Mouse (Mus musculus): Measurements from ENCODE around the gene Htra2. TPM values are rescaled to one million over a fixed set of nuclear protein-coding genes. Genes with fewer than 3 reads are reported as not detected.

The Htra2 gene
- polyA plus RNA-seq, 1 experiment from 2014 or later: 76.6 TPM

DNA sequence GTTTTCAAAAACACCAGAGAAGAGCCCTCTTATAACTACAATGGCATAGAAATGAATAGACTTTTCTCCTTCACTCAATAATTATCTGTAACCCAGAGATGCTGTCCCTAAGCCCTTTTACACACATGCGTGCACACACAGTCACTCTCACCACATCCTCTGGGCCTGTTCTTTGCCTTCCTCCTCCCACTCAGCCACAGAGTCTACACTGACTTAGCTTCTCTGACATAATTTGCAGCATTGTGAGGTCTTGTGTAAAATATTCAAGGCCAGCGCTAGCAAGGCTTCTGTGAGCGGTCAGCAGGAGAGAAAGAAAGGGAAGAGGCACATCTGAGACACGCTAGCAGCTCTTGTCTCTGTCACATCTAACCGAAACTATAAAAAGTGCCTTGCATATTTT is 41.6 kb downstream of the Htra2 start:
- Histone ChIP-seq H3K27me3 (no peaks in the 10 kb centered on the region), H3K4me2 (no peak overlapping the region)
- no peak for ATAC-seq (ENCODE audit: borderline replicate concordance, extremely low read depth, low FRiP score, low TSS enrichment)

DNA sequence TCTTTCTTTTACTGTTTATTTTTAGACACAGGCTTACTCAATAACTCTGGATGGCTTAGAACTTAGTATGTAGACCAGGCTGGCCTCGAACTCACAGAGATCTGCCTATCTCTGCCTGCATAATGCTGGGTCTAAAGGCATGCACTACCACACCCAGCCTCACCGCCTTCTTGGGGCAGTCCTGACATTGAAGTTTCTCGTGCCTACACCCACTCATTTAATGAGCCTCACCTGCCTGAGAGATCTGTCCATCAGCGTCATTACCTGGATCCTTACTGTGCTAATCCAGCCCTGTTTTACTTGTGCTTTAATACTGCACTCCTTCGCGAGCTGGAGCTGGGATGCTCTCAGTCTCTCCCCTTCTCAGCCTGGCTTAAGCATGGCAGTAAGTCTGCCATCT is 43.3 kb downstream of the Htra2 start:
- Histone ChIP-seq H3K36me3 (no peaks in the 10 kb centered on the region), H3K27me3 (no peaks in the 10 kb centered on the region), H3K4me1 (0 out of 2 replicates have a peak, but pooled peaks cover 5% of the 10 kb centered on the region), H3K4me2 (no peak overlapping the region), H3K9ac (no peak overlapping the region), H3K9me3 (no peaks in the 10 kb centered on the region), H3K27ac (no peak overlapping the region), H3K4me3 (no peak overlapping the region)
- ATAC-seq (ENCODE audit: borderline replicate concordance, extremely low read depth, low FRiP score, low TSS enrichment): no peak
- WGBS: 75% methylated on average over 6 of the region's 6 CpGs

More for the DNA sequence above, 41.6 kb downstream of the Htra2 start:
- Histone ChIP-seq H3K27ac (no peak overlapping the region), H3K9ac (no peak overlapping the region), H3K4me3 (no peak overlapping the region), H3K4me1 (0 out of 2 replicates have a peak, but pooled peaks cover 5% of the 10 kb centered on the region), H3K36me3 (no peaks in the 10 kb centered on the region), H3K9me3 (no peaks in the 10 kb centered on the region)
- 81% methylated on average over 5 of the region's 5 CpGs for WGBS

- Histone ChIP-seq H3K27me3 (no peaks in the 10 kb centered on the region), H3K4me2 (no peak overlapping the region), H3K4me3 (no peak overlapping the region), H3K9me3 (no peaks in the 10 kb centered on the region), H3K27ac (no peak overlapping the region), H3K4me1 (0 out of 2 replicates have a peak, but pooled peaks cover 5% of the 10 kb centered on the region), H3K9ac (no peak overlapping the region), H3K36me3 (no peaks in the 10 kb centered on the region)
- ATAC-seq (ENCODE audit: borderline replicate concordance, extremely low read depth, low FRiP score, low TSS enrichment): no peak
- WGBS: 80% methylated on average over 7 of the region's 7 CpGs
Measured at GRCm38 (mm10) chr6:83011255-83011654, 43.8 kb downstream of the Htra2 start.

DNA sequence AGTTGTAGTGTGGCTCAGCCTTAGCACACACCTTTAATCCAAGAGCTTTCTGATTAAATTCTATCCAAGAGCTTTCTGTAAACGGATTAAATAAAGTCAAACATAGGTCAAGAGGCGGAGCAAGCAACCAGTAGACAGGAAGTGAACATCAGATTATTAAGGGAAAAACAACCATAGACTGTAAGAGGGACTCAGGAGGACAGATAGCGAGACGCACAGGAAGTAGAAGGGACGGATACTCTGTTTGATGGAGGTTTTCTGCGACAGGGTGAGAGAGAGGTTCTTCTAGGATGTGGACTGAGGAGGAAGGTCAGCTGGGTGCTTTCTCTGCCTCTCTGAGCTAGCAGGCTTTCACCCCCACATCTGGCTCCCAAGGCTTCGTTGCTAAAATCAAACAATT is 45.1 kb downstream of the Htra2 start:
- no peak overlapping the region for H3K27ac ChIP-seq
- no peaks in the 10 kb centered on the region for H3K36me3 ChIP-seq
- H3K4me3 ChIP-seq: no peak overlapping the region
- ATAC-seq (ENCODE audit: borderline replicate concordance, extremely low read depth, low FRiP score, low TSS enrichment): no peak
- no peak overlapping the region for H3K9ac ChIP-seq
- H3K27me3 ChIP-seq: no peaks in the 10 kb centered on the region
- H3K4me2 ChIP-seq: no peak overlapping the region
- H3K4me1 ChIP-seq: 0 out of 2 replicates have a peak, but pooled peaks cover 5% of the 10 kb centered on the region
- 28% methylated on average over 7 of the region's 7 CpGs for WGBS
- H3K9me3 ChIP-seq: no peaks in the 10 kb centered on the region

GRCm38 (mm10) chr6:83008659-83009058 is 46.4 kb downstream of the Htra2 start:
- Histone ChIP-seq H3K9me3 (no peaks in the 10 kb centered on the region), H3K4me3 (no peak overlapping the region), H3K4me1 (peaks cover 10% of the 10 kb centered on the region; the same call in 1 of the 2 replicates), H3K27ac (no peak overlapping the region), H3K27me3 (no peaks in the 10 kb centered on the region), H3K9ac (no peak overlapping the region), H3K36me3 (no peaks in the 10 kb centered on the region), H3K4me2 (no peak overlapping the region)
- WGBS: 37% methylated on average over 3 of the region's 3 CpGs
- ATAC-seq (ENCODE audit: borderline replicate concordance, extremely low read depth, low FRiP score, low TSS enrichment): no peak

DNA sequence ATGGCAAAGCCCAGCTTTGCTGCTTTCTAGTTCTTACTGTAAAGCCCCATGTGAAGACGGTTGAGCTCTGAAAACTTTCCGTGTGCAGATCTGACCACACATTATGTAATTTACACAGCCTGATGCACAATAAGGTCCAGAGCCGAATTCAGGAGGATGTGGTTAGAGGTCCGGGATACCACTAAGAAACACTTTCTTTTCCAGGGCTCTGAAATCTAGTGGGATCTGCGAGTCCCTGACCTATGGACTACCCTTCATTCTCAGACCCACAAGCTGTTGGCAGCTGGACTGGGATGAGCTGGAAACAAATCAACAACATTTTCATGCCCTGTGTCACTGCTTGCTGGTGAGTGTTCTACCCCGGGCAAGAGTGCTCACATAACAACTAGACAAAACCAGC is 49.0 kb downstream of the Htra2 start:
- no peak overlapping the region for H3K4me2 ChIP-seq
- no peaks in the 10 kb centered on the region for H3K36me3 ChIP-seq
- no peak overlapping the region for H3K27ac ChIP-seq
- ATAC-seq (ENCODE audit: borderline replicate concordance, extremely low read depth, low FRiP score, low TSS enrichment): no peak
- no peak overlapping the region for H3K9ac ChIP-seq
- no peaks in the 10 kb centered on the region for H3K27me3 ChIP-seq
- no peaks in the 10 kb centered on the region for H3K9me3 ChIP-seq
- peaks cover 10% of the 10 kb centered on the region; the same call in 1 of the 2 replicates for H3K4me1 ChIP-seq
- H3K4me3 ChIP-seq: no peak overlapping the region
- WGBS: 85% methylated on average over 6 of the region's 6 CpGs

DNA sequence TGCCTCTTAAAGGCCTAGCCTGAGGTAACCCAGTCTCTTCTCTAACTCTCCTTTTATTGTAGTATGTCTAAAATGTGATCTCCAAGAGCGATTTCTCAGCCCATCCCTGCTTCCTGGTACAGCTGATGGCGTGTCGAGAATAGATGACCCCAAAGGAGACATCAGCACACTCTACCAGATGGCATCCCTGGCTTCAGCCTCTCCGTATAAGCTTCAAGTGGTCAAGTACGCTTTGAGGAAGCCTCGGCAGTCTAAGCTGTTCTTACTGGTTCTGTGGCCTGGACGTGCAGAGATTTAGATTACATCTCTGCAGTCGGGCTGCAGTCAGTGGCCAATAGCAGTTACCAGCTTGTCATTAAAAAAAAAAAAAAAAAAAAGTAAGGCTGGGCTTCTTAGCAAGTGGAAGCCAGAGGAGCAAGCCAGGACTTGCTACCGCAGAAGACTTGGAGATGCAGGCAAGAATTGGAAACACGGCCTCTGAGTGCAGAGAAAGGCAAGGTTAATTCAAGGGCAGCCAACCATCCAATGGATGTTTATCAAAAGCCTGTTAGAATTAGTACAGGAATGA is 49.5 kb downstream of the Htra2 start:
- H3K4me2 ChIP-seq: no peak overlapping the region
- peaks cover 10% of the 10 kb centered on the region; the same call in 1 of the 2 replicates for H3K4me1 ChIP-seq
- 73% methylated on average over 10 of the region's 10 CpGs for WGBS
- no peak overlapping the region for H3K4me3 ChIP-seq
- no peaks in the 10 kb centered on the region for H3K36me3 ChIP-seq
- H3K27ac ChIP-seq: no peak overlapping the region
- H3K27me3 ChIP-seq: no peaks in the 10 kb centered on the region
- H3K9me3 ChIP-seq: no peaks in the 10 kb centered on the region
- no peak for ATAC-seq (ENCODE audit: borderline replicate concordance, extremely low read depth, low FRiP score, low TSS enrichment)
- no peak overlapping the region for H3K9ac ChIP-seq

DNA sequence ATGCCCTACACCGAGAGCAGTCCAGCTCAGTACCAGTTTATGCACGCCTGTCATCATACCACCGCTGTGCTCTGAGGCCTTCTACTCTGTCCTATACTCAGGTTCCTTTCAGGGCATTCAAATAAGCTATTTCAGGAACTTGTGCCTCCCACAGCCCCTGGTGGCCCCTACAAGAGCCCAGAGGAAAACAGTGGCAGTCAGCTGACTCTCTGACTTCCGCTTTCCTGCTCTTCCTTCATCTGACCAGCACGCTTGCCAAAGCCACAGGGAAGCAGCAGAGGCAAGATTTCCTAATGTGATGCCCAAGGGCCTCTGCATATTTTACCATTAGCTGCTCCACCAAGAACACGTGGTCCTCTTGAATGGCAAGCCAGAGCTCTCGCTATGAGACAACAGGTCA is 50.2 kb downstream of the Htra2 start:
- no peaks in the 10 kb centered on the region for H3K36me3 ChIP-seq
- no peaks in the 10 kb centered on the region for H3K9me3 ChIP-seq
- ATAC-seq (ENCODE audit: borderline replicate concordance, extremely low read depth, low FRiP score, low TSS enrichment): no peak; the same call in 1 of the 2 replicates
- H3K4me2 ChIP-seq: no peak overlapping the region
- peaks cover 5% of the 10 kb centered on the region; the same call in 1 of the 2 replicates for H3K4me1 ChIP-seq
- WGBS: 45% methylated on average over 7 of the region's 7 CpGs
- no peaks in the 10 kb centered on the region for H3K27me3 ChIP-seq
- H3K27ac ChIP-seq: no peak overlapping the region
- no peak overlapping the region for H3K4me3 ChIP-seq
- H3K9ac ChIP-seq: no peak overlapping the region

DNA sequence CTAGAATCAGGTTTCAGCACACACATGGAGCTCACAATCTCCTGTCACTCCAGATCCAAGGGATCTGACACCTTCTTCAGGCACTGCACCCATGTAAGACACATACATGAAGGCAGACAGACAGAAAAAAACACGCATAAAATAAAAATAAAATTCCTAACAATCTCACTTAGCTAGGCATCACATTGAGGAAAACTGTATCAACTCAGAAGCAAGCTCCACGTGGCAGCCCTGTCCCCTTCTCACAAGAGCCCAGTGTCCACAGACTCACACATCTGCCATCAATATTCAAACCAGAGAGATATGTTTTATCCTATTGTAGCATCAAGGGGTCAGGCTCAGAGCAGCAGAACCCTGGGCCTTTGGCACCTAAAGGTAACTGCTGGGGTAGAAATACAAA is 50.8 kb downstream of the Htra2 start:
- no peak overlapping the region for H3K9ac ChIP-seq
- 57% methylated on average over 2 of the region's 2 CpGs for WGBS
- no peak for ATAC-seq (ENCODE audit: borderline replicate concordance, extremely low read depth, low FRiP score, low TSS enrichment)
- H3K4me1 ChIP-seq: peaks cover 5% of the 10 kb centered on the region; the same call in 1 of the 2 replicates
- H3K27me3 ChIP-seq: no peaks in the 10 kb centered on the region
- H3K9me3 ChIP-seq: no peaks in the 10 kb centered on the region
- H3K36me3 ChIP-seq: no peaks in the 10 kb centered on the region
- no peak overlapping the region for H3K4me3 ChIP-seq
- no peak overlapping the region for H3K4me2 ChIP-seq
- H3K27ac ChIP-seq: no peak overlapping the region

- Histone ChIP-seq H3K4me2 (no peak overlapping the region), H3K27me3 (no peaks in the 10 kb centered on the region), H3K9me3 (no peaks in the 10 kb centered on the region), H3K4me3 (no peak overlapping the region), H3K4me1 (peaks cover 5% of the 10 kb centered on the region; the same call in 1 of the 2 replicates), H3K36me3 (no peaks in the 10 kb centered on the region), H3K27ac (no peak overlapping the region), H3K9ac (no peak overlapping the region)
- 72% methylated on average over 5 of the region's 5 CpGs for WGBS
- no peak for ATAC-seq (ENCODE audit: borderline replicate concordance, extremely low read depth, low FRiP score, low TSS enrichment)
Measured at GRCm38 (mm10) chr6:83003850-83004249, 51.2 kb downstream of the Htra2 start.

DNA sequence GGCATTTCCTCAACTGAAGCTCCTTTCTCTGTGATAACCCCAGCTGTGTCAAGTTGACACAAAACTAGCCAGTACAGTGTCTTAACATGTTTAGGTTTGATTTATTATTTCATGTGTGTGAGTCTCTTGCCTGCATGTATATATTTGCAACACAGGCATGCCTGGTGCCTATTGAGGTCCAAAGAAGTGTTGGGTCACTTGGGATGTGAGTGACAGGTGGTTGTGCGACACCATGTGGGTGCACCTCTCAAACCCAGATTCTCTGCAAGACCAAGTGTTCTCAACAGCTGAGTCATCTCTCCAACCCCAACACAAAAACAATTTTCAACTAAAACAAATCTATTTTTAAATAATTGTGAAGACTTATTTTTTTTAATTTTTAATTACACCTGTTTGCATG is 52.0 kb downstream of the Htra2 start:
- H3K9me3 ChIP-seq: no peaks in the 10 kb centered on the region
- 92% methylated on average over 1 of the region's 1 CpGs for WGBS
- no peak overlapping the region for H3K9ac ChIP-seq
- no peaks in the 10 kb centered on the region for H3K36me3 ChIP-seq
- no peak overlapping the region for H3K4me2 ChIP-seq
- no peak overlapping the region for H3K4me3 ChIP-seq
- H3K27ac ChIP-seq: no peak overlapping the region
- ATAC-seq (ENCODE audit: borderline replicate concordance, extremely low read depth, low FRiP score, low TSS enrichment): no peak
- no peaks in the 10 kb centered on the region for H3K27me3 ChIP-seq
- peaks cover 5% of the 10 kb centered on the region; the same call in 1 of the 2 replicates for H3K4me1 ChIP-seq

Data from lung, embryonic 15.5 days (tissue).